Mouse (Mus musculus) adrenal gland, postnatal 10 days (tissue): Measurements from ENCODE around the gene Clasp2. TPM values are rescaled to one million over a fixed set of nuclear protein-coding genes. Genes with fewer than 3 reads are reported as not detected.
"Not testable (repeated sequence)": the region's sequence is repeated elsewhere in the genome, so short reads cannot be mapped to it uniquely, and the experiment has no call there.

Experiments
- DNase-seq: peaks from one replicate; pipeline ENCODE4 v3.0.0; 2021; ENCODE audit warnings: mixed read lengths
- total RNA-seq, 2 experiments: library from RNA; stranded (reverse); gene quantifications; 2 replicates each; pipeline ENCODE4 v1.2.3; 2021

Gene Clasp2
- total RNA-seq, 2 experiments from 2014 or later, result 76.5 to 86.0 TPM

- DNase-seq, result no peak
These were observed 14.8 kb downstream of the Clasp2 start for GRCm38 (mm10) chr9:113755888-113756719.

GRCm38 (mm10) chr9:113758472-113758871, 17.2 kb downstream of the Clasp2 start:
- no peak for DNase-seq

GRCm38 (mm10) chr9:113759684-113760083, 18.4 kb downstream of the Clasp2 start:
- no peak for DNase-seq

- no peak for DNase-seq
These were observed 21.1 kb downstream of the Clasp2 start for GRCm38 (mm10) chr9:113762389-113762788.

GRCm38 (mm10) chr9:113763123-113763522, 21.9 kb downstream of the Clasp2 start:
- DNase-seq, result no peak

- no peak for DNase-seq
These were observed 29.4 kb downstream of the Clasp2 start for GRCm38 (mm10) chr9:113770640-113771039.

- DNase-seq, result no peak
These were observed 39.6 kb downstream of the Clasp2 start for GRCm38 (mm10) chr9:113780863-113781262.

GRCm38 (mm10) chr9:113782362-113783005, 41.2 kb downstream of the Clasp2 start:
- DNase-seq, result no peak

- DNase-seq, result no peak
These were observed 42.4 kb downstream of the Clasp2 start for GRCm38 (mm10) chr9:113783674-113784073.

- DNase-seq, result not testable (repeated sequence)
These were observed 48.0 kb downstream of the Clasp2 start for GRCm38 (mm10) chr9:113789283-113789682.

GRCm38 (mm10) chr9:113792651-113793512, 51.6 kb downstream of the Clasp2 start:
- peak; percentile 82 for DNase-seq

- DNase-seq, result peak; percentile 21
These were observed 52.2 kb downstream of the Clasp2 start for GRCm38 (mm10) chr9:113793513-113793905.

- DNase-seq, result no peak
These were observed 52.7 kb downstream of the Clasp2 start for GRCm38 (mm10) chr9:113793966-113794365.

- no peak for DNase-seq
These were observed 55.9 kb downstream of the Clasp2 start for GRCm38 (mm10) chr9:113797206-113797605.

GRCm38 (mm10) chr9:113800671-113801070, 59.4 kb downstream of the Clasp2 start:
- DNase-seq, result no peak

- DNase-seq, result no peak
These were observed 61.5 kb downstream of the Clasp2 start for GRCm38 (mm10) chr9:113802734-113803133.

GRCm38 (mm10) chr9:113803751-113804150, 62.5 kb downstream of the Clasp2 start:
- DNase-seq, result no peak

- DNase-seq, result no peak
These were observed 64.1 kb downstream of the Clasp2 start for GRCm38 (mm10) chr9:113805359-113805758.

- no peak for DNase-seq
These were observed 70.1 kb downstream of the Clasp2 start for GRCm38 (mm10) chr9:113811327-113811726.

GRCm38 (mm10) chr9:113811957-113812670, 70.8 kb downstream of the Clasp2 start:
- DNase-seq, result peak; percentile 44

GRCm38 (mm10) chr9:113812671-113813001, 71.4 kb downstream of the Clasp2 start:
- DNase-seq, result no peak

GRCm38 (mm10) chr9:113813086-113813485, 71.8 kb downstream of the Clasp2 start:
- no peak for DNase-seq
